In the genomic region with DNA sequence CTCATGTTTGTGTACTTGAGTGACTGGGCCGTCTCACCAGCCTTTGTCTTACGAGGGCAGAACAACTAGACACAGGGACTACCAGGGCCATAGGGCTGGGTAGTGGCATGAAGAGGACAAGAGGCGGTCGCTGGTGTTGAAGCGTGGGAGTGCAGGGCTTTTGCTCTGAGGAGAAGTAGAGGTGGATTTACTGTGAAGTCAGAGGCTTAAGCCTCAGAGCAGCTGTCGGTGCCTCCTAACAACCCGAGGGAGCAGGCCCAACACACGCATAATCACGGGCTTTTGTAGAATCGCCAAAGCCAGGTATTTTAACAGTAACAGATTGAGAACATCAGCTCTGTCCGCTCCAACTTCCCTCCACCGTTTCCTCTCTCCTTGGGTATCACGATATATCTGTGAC, we compare ENCODE assay signal across 18 mouse cellular contexts. TPM values are rescaled to one million over a fixed set of nuclear protein-coding genes. Genes with fewer than 3 reads are reported as not detected.
"Had no signal": no experiment of that assay in that cellular context is flagged by ENCODE, and none has a peak within 500 bp of the region (broad histone marks: within the 10 kb centered on the region; RNA-seq: fewer than 3 reads in every experiment).

No protein-coding gene starts in this region.

- H3K9me3 ChIP-seq: liver, embryonic 12.5 days; midbrain, embryonic 12.5 days; neural tube, embryonic 13.5 days; neural tube, embryonic 15.5 days had no signal

- H3K4me3 ChIP-seq: liver, embryonic 12.5 days; midbrain, embryonic 12.5 days; myocyte; neural tube, embryonic 13.5 days; neural tube, embryonic 15.5 days had no signal

- DNase-seq: lung, adult 18-20 months; lung, embryonic 14.5 days; lung, postnatal 10 days; lung, postnatal 4 days; right cerebral cortex, adult 18-20 months; right cerebral cortex, postnatal 25 days; right cerebral cortex, postnatal 4 days; spleen, adult 18-20 months; thymus, adult 18-20 months; thymus, postnatal 25 days; thymus, postnatal 4 days had no signal

- H3K36me3 ChIP-seq: liver, embryonic 12.5 days; midbrain, embryonic 12.5 days; neural tube, embryonic 13.5 days; neural tube, embryonic 15.5 days had no signal

- H3K4me2 ChIP-seq: liver, embryonic 12.5 days; lung, embryonic 14.5 days; midbrain, embryonic 12.5 days; neural tube, embryonic 13.5 days; neural tube, embryonic 15.5 days had no signal

- H3K27me3 ChIP-seq: neural tube, embryonic 13.5 days; neural tube, embryonic 15.5 days had no signal

- ATAC-seq: liver, embryonic 12.5 days had no signal

- H3K9ac ChIP-seq: liver, embryonic 12.5 days; liver, embryonic 14.5 days; lung, embryonic 14.5 days; midbrain, embryonic 12.5 days; neural tube, embryonic 13.5 days; neural tube, embryonic 15.5 days had no signal

- H3K4me1 ChIP-seq: liver, embryonic 12.5 days; neural tube, embryonic 13.5 days had no signal

- H3K27ac ChIP-seq: liver, embryonic 12.5 days; liver, embryonic 14.5 days; midbrain, embryonic 12.5 days; neural tube, embryonic 13.5 days; neural tube, embryonic 15.5 days had no signal

RNA-seq across cellular contexts. Expression of a gene that starts 44.0 kb away (rescaled TPM):
- polyA plus RNA-seq: small intestine, adult 2 months had no signal
